Mouse (Mus musculus): ENCODE measurements around the gene Cln5.

Gene Cln5

DNA sequence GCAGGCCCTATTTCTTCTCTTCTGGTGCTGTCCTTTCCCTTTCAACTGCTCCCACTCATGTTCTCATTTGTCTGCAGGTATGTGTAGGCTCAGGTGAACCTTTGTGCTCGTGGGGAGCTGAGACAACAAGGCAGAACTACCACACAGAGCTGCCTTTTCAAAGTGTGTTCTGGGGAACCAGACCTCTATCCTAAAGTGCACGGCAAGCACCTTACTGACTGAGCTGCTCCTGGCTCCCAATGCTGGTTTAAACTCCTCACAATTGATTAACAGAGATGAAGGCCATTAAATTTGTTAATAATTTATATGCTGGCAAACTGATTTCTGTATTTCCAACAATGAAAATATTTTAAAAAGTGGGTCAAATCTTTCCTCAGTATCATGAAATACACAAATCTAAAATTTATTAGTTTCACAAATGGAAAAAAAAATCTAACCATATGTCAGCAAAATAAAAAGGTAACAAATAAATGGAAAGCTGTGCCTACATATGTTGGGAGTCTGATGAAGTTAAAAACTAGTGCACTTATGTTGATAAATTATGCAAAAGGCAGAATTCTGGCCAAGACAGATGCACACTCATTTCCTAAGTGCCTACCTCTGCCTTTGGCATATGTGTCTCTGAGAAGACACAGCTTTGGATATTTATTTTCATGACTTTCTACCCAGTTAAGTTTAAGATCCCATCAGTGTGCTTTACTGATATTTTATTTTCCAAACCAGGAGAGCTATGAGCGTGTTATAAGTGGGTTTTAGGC, 42.8 kb downstream of the Cln5 start:
- no peak for DNase-seq

DNA sequence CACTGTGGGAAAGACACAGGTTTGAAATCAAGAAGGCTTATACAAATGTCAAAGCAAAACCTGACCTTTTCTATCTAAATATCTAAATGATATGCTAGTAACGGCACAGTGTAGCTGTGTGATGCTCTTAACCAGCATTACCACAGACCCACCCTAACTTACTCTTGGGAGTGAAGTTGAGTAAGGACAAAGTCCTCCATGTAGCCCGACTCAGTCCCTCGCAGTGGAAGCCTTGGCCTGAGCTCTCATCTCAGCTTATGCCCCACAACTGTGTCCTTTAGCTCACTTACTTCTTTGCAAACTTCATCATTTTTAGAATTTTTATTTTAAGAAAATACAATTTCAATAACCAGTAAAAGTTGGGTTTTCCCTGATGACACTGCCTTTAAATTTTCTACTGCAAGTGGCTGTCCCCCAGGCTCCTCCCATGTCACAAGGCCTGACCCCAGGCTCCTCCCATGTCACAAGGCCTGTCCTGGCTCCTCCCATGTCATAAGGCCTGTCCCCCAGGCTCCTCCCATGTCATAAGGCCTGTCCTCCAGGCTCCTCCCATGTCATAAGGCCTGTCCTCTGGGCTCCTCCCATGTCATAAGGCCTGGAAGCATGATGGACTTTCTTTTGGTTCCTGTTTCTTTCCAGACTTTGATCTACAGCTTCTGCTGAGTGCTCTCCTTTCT, 45.1 kb downstream of the Cln5 start:
- DNase-seq, result no peak

DNA sequence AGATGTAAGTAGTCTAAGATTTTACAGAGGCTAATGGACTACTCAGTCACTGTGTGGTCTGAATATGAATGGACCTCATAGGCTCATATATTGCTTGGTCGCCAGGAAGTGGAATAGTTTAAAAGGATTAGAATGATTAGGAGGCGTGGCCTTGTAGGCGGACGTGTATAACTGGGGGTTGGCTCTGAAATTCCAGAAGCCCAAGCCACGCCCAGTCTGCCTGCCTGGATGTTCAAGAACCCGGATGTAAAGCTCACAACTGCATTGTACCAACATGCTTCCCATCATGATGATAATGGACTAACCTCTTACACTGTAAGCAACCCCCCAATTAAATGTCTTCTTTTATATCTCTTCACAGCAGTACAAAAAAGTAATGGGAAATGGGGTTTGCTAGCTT, 55.7 kb downstream of the Cln5 start:
- DNase-seq, result no peak

Data from lung, postnatal 4 days (tissue).